Mouse (Mus musculus): ENCODE data around the gene Efhc1. TPM values are rescaled to one million over a fixed set of nuclear protein-coding genes. Genes with fewer than 3 reads are reported as not detected.
"Not testable (repeated sequence)": the region's sequence is repeated elsewhere in the genome, so short reads cannot be mapped to it uniquely, and the experiment has no call there.

Gene Efhc1
- polyA plus RNA-seq, 1 experiment from 2014 or later: 3.4 TPM

- Histone ChIP-seq H3K27ac (ENCODE audit: low read depth, low read length) (no peak overlapping the region), H3K4me2 (replicated peaks; ENCODE audit: low read depth, low read length) (no peak overlapping the region), H3K4me1 (ENCODE audit: control insufficient read depth, insufficient read depth, low read length) (no peaks in the 10 kb centered on the region), H3K9ac (ENCODE audit: low read depth, low read length) (no peak overlapping the region), H3K4me3 (ENCODE audit: low read length) (no peak overlapping the region), H3K9me3 (ENCODE audit: control insufficient read depth, low read length) (no peaks in the 10 kb centered on the region), H3K27me3 (ENCODE audit: control insufficient read depth, insufficient read depth, low read length) (no peaks in the 10 kb centered on the region), H3K36me3 (ENCODE audit: control insufficient read depth, insufficient read depth, low read length) (no peaks in the 10 kb centered on the region)
- WGBS: 98% methylated on average over 2 of the region's 2 CpGs
- ATAC-seq (ENCODE audit: low FRiP score, low TSS enrichment): no peak
These were observed 31.7 kb upstream of the Efhc1 start for GRCm38 (mm10) chr1:20919728-20920127.

GRCm38 (mm10) chr1:20921081-20921528 is 30.3 kb upstream of the Efhc1 start:
- H3K9ac ChIP-seq (ENCODE audit: low read depth, low read length): no peak overlapping the region
- no peak overlapping the region for H3K4me3 ChIP-seq (ENCODE audit: low read length)
- 85% methylated on average over 10 of the region's 10 CpGs for WGBS
- no peak overlapping the region for H3K4me2 ChIP-seq (replicated peaks; ENCODE audit: low read depth, low read length)
- H3K36me3 ChIP-seq (ENCODE audit: control insufficient read depth, insufficient read depth, low read length): no peaks in the 10 kb centered on the region
- H3K27ac ChIP-seq (ENCODE audit: low read depth, low read length): no peak overlapping the region
- H3K27me3 ChIP-seq (ENCODE audit: control insufficient read depth, insufficient read depth, low read length): no peaks in the 10 kb centered on the region
- ATAC-seq (ENCODE audit: low FRiP score, low TSS enrichment): no peak
- no peaks in the 10 kb centered on the region for H3K9me3 ChIP-seq (ENCODE audit: control insufficient read depth, low read length)
- no peaks in the 10 kb centered on the region for H3K4me1 ChIP-seq (ENCODE audit: control insufficient read depth, insufficient read depth, low read length)

GRCm38 (mm10) chr1:20922612-20923399 is 28.6 kb upstream of the Efhc1 start:
- Histone ChIP-seq H3K4me3 (ENCODE audit: low read length) (no peak overlapping the region), H3K4me1 (ENCODE audit: control insufficient read depth, insufficient read depth, low read length) (no peaks in the 10 kb centered on the region), H3K27me3 (ENCODE audit: control insufficient read depth, insufficient read depth, low read length) (no peaks in the 10 kb centered on the region), H3K27ac (ENCODE audit: low read depth, low read length) (no peak overlapping the region), H3K4me2 (replicated peaks; ENCODE audit: low read depth, low read length) (no peak overlapping the region), H3K9me3 (ENCODE audit: control insufficient read depth, low read length) (no peaks in the 10 kb centered on the region), H3K36me3 (ENCODE audit: control insufficient read depth, insufficient read depth, low read length) (no peaks in the 10 kb centered on the region), H3K9ac (ENCODE audit: low read depth, low read length) (no peak overlapping the region)
- ATAC-seq (ENCODE audit: low FRiP score, low TSS enrichment): no peak
- 52% methylated on average over 11 of the region's 11 CpGs for WGBS

- 85% methylated on average over 7 of the region's 7 CpGs for WGBS
- H3K27ac ChIP-seq (ENCODE audit: low read depth, low read length); H3K27me3 ChIP-seq (ENCODE audit: control insufficient read depth, insufficient read depth, low read length); H3K4me2 ChIP-seq (replicated peaks; ENCODE audit: low read depth, low read length); H3K9ac ChIP-seq (ENCODE audit: low read depth, low read length); ATAC-seq (ENCODE audit: low FRiP score, low TSS enrichment); H3K4me3 ChIP-seq (ENCODE audit: low read length); H3K4me1 ChIP-seq (ENCODE audit: control insufficient read depth, insufficient read depth, low read length); H3K36me3 ChIP-seq (ENCODE audit: control insufficient read depth, insufficient read depth, low read length); H3K9me3 ChIP-seq (ENCODE audit: control insufficient read depth, low read length): not testable (repeated sequence)
These were observed 26.1 kb upstream of the Efhc1 start for GRCm38 (mm10) chr1:20925324-20925723.

- Histone ChIP-seq H3K27ac (ENCODE audit: low read depth, low read length) (no peak overlapping the region), H3K4me2 (replicated peaks; ENCODE audit: low read depth, low read length) (no peak overlapping the region), H3K4me1 (ENCODE audit: control insufficient read depth, insufficient read depth, low read length) (no peaks in the 10 kb centered on the region), H3K4me3 (ENCODE audit: low read length) (no peak overlapping the region), H3K9ac (ENCODE audit: low read depth, low read length) (no peak overlapping the region), H3K9me3 (ENCODE audit: control insufficient read depth, low read length) (no peaks in the 10 kb centered on the region), H3K36me3 (ENCODE audit: control insufficient read depth, insufficient read depth, low read length) (no peaks in the 10 kb centered on the region), H3K27me3 (ENCODE audit: control insufficient read depth, insufficient read depth, low read length) (no peaks in the 10 kb centered on the region)
- ATAC-seq (ENCODE audit: low FRiP score, low TSS enrichment): no peak
- 90% methylated on average over 4 of the region's 4 CpGs for WGBS
These were observed 25.5 kb upstream of the Efhc1 start for GRCm38 (mm10) chr1:20925926-20926325.

- WGBS: 81% methylated on average over 4 of the region's 4 CpGs
- Histone ChIP-seq H3K36me3 (ENCODE audit: control insufficient read depth, insufficient read depth, low read length) (no peaks in the 10 kb centered on the region), H3K4me2 (replicated peaks; ENCODE audit: low read depth, low read length) (no peak overlapping the region), H3K4me1 (ENCODE audit: control insufficient read depth, insufficient read depth, low read length) (no peaks in the 10 kb centered on the region), H3K9ac (ENCODE audit: low read depth, low read length) (no peak overlapping the region), H3K4me3 (ENCODE audit: low read length) (no peak overlapping the region), H3K27ac (ENCODE audit: low read depth, low read length) (no peak overlapping the region), H3K9me3 (ENCODE audit: control insufficient read depth, low read length) (no peaks in the 10 kb centered on the region), H3K27me3 (ENCODE audit: control insufficient read depth, insufficient read depth, low read length) (no peaks in the 10 kb centered on the region)
- no peak for ATAC-seq (ENCODE audit: low FRiP score, low TSS enrichment)
These were observed 25.1 kb upstream of the Efhc1 start for GRCm38 (mm10) chr1:20926376-20926775.

- WGBS: 30% methylated on average over 4 of the region's 4 CpGs
- H3K27me3 ChIP-seq (ENCODE audit: control insufficient read depth, insufficient read depth, low read length): no peaks in the 10 kb centered on the region
- no peak overlapping the region for H3K9ac ChIP-seq (ENCODE audit: low read depth, low read length)
- H3K9me3 ChIP-seq (ENCODE audit: control insufficient read depth, low read length): no peaks in the 10 kb centered on the region
- no peaks in the 10 kb centered on the region for H3K4me1 ChIP-seq (ENCODE audit: control insufficient read depth, insufficient read depth, low read length)
- no peak overlapping the region for H3K4me2 ChIP-seq (replicated peaks; ENCODE audit: low read depth, low read length)
- H3K36me3 ChIP-seq (ENCODE audit: control insufficient read depth, insufficient read depth, low read length): no peaks in the 10 kb centered on the region
- no peak for ATAC-seq (ENCODE audit: low FRiP score, low TSS enrichment)
- no peak overlapping the region for H3K27ac ChIP-seq (ENCODE audit: low read depth, low read length)
- H3K4me3 ChIP-seq (ENCODE audit: low read length): no peak overlapping the region
These were observed 22.9 kb upstream of the Efhc1 start for GRCm38 (mm10) chr1:20928487-20928886.

- WGBS: 24% methylated on average over 7 of the region's 7 CpGs
- peak; percentile 91; the same call in 1 of the 2 replicates for ATAC-seq (ENCODE audit: low FRiP score, low TSS enrichment)
These were observed 18.0 kb upstream of the Efhc1 start for GRCm38 (mm10) chr1:20933457-20933856.

GRCm38 (mm10) chr1:20935106-20935505 is 16.3 kb upstream of the Efhc1 start:
- no peak overlapping the region for H3K4me3 ChIP-seq (ENCODE audit: low read length)
- no peak for ATAC-seq (ENCODE audit: low FRiP score, low TSS enrichment)
- H3K9me3 ChIP-seq (ENCODE audit: control insufficient read depth, low read length): no peaks in the 10 kb centered on the region
- H3K27ac ChIP-seq (ENCODE audit: low read depth, low read length): no peak overlapping the region
- peaks cover 3% of the 10 kb centered on the region; the same call in 1 of the 2 replicates for H3K36me3 ChIP-seq (ENCODE audit: control insufficient read depth, insufficient read depth, low read length)
- H3K9ac ChIP-seq (ENCODE audit: low read depth, low read length): no peak overlapping the region
- H3K4me1 ChIP-seq (ENCODE audit: control insufficient read depth, insufficient read depth, low read length): no peaks in the 10 kb centered on the region
- H3K27me3 ChIP-seq (ENCODE audit: control insufficient read depth, insufficient read depth, low read length): no peaks in the 10 kb centered on the region
- H3K4me2 ChIP-seq (replicated peaks; ENCODE audit: low read depth, low read length): no peak overlapping the region
- 93% methylated on average over 22 of the region's 22 CpGs for WGBS

More at GRCm38 (mm10) chr1:20933457-20933856, 18.0 kb upstream of the Efhc1 start:
- Histone ChIP-seq H3K27ac (ENCODE audit: low read depth, low read length) (no peak overlapping the region), H3K9me3 (ENCODE audit: control insufficient read depth, low read length) (no peaks in the 10 kb centered on the region), H3K36me3 (ENCODE audit: control insufficient read depth, insufficient read depth, low read length) (peaks cover 3% of the 10 kb centered on the region; the same call in 1 of the 2 replicates), H3K27me3 (ENCODE audit: control insufficient read depth, insufficient read depth, low read length) (no peaks in the 10 kb centered on the region), H3K9ac (ENCODE audit: low read depth, low read length) (no peak overlapping the region), H3K4me2 (replicated peaks; ENCODE audit: low read depth, low read length) (no peak overlapping the region), H3K4me3 (ENCODE audit: low read length) (no peak overlapping the region), H3K4me1 (ENCODE audit: control insufficient read depth, insufficient read depth, low read length) (no peaks in the 10 kb centered on the region)

Data from kidney, embryonic 14.5 days (tissue).